Mouse (Mus musculus): ENCODE measurements around the gene Marveld1. TPM values are rescaled to one million over a fixed set of nuclear protein-coding genes. Genes with fewer than 3 reads are reported as not detected.

Marveld1 gene
- polyA plus RNA-seq, 1 experiment from 2014 or later: 4.4 TPM

GRCm38 (mm10) chr19:42137167-42137672 lies 10.0 kb upstream of the Marveld1 start:
- Histone ChIP-seq H3K4me2 (ENCODE audit: low read depth, low read length) (no peak overlapping the region), H3K4me1 (ENCODE audit: control insufficient read depth, insufficient read depth, low read length) (no peaks in the 10 kb centered on the region), H3K4me3 (ENCODE audit: low read length) (no peak overlapping the region), H3K9me3 (ENCODE audit: control insufficient read depth, low read length) (no peaks in the 10 kb centered on the region), H3K9ac (ENCODE audit: low read depth, low read length) (no peak overlapping the region), H3K36me3 (ENCODE audit: control insufficient read depth, insufficient read depth, low read length) (no peaks in the 10 kb centered on the region), H3K27me3 (replicated peaks; ENCODE audit: control insufficient read depth, insufficient read depth, low read length) (no peaks in the 10 kb centered on the region), H3K27ac (ENCODE audit: low read length) (no peak overlapping the region)
- 96% methylated on average over 4 of the region's 4 CpGs for WGBS
- ATAC-seq: no peak

- no peaks in the 10 kb centered on the region for H3K4me1 ChIP-seq (ENCODE audit: control insufficient read depth, insufficient read depth, low read length)
- H3K36me3 ChIP-seq (ENCODE audit: control insufficient read depth, insufficient read depth, low read length): no peaks in the 10 kb centered on the region
- H3K4me2 ChIP-seq (ENCODE audit: low read depth, low read length): no peak overlapping the region
- no peaks in the 10 kb centered on the region for H3K9me3 ChIP-seq (ENCODE audit: control insufficient read depth, low read length)
- H3K9ac ChIP-seq (ENCODE audit: low read depth, low read length): no peak overlapping the region
- no peak for ATAC-seq
- no peaks in the 10 kb centered on the region for H3K27me3 ChIP-seq (replicated peaks; ENCODE audit: control insufficient read depth, insufficient read depth, low read length)
- no peak overlapping the region for H3K4me3 ChIP-seq (ENCODE audit: low read length)
- no peak overlapping the region for H3K27ac ChIP-seq (ENCODE audit: low read length)
- WGBS: 83% methylated on average over 15 of the region's 15 CpGs
These were observed 8.5 kb upstream of the Marveld1 start for GRCm38 (mm10) chr19:42138517-42139285.

DNA sequence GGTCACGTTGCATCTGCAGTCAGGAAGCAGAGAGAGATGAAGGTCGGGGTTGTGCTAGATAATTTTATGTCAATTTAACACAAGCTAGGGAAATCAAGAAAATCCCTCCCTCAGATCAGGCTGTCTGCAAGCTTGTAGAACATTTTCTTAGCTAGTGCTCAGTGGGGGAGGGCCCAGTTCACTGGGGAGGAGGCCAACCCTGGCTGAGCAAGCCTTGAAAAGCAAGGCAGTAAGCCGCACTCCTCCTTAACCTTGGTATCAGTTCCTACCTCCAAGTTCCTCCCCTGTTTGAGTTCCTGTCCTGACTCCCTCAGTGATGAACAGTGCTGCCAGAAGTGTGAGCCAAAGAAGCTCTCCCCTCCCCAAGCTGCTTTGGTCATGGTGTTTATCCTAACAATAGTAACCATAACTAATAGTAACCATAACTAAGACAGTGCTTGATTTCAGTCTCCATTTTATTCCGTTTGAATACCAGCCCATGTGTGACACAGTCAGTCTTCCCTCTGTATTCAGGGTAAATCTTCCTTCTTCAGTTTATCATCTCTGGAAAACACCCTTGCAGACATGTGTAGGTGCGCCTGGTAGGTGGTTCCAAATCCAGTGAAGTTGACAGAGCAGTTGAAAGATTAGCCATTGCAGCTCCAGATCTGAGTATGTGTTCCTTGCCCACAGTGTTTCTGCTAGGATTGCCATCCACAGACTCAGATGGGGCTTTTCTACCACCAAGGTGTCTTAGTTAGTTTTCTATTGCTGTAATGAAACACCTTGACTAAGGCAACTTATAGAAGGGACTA lies 7.3 kb upstream of the Marveld1 start:
- no peak overlapping the region for H3K27ac ChIP-seq (ENCODE audit: low read length)
- no peak for ATAC-seq
- no peaks in the 10 kb centered on the region for H3K36me3 ChIP-seq (ENCODE audit: control insufficient read depth, insufficient read depth, low read length)
- no peaks in the 10 kb centered on the region for H3K9me3 ChIP-seq (ENCODE audit: control insufficient read depth, low read length)
- no peaks in the 10 kb centered on the region for H3K27me3 ChIP-seq (replicated peaks; ENCODE audit: control insufficient read depth, insufficient read depth, low read length)
- H3K4me3 ChIP-seq (ENCODE audit: low read length): no peak overlapping the region
- H3K4me2 ChIP-seq (ENCODE audit: low read depth, low read length): no peak overlapping the region
- no peaks in the 10 kb centered on the region for H3K4me1 ChIP-seq (ENCODE audit: control insufficient read depth, insufficient read depth, low read length)
- WGBS: 76% methylated on average over 5 of the region's 5 CpGs
- no peak overlapping the region for H3K9ac ChIP-seq (ENCODE audit: low read depth, low read length)

GRCm38 (mm10) chr19:42141998-42142397 lies 5.2 kb upstream of the Marveld1 start:
- Histone ChIP-seq H3K4me3 (ENCODE audit: low read length) (no peak overlapping the region), H3K27me3 (replicated peaks; ENCODE audit: control insufficient read depth, insufficient read depth, low read length) (no peaks in the 10 kb centered on the region), H3K4me2 (ENCODE audit: low read depth, low read length) (no peak overlapping the region), H3K4me1 (ENCODE audit: control insufficient read depth, insufficient read depth, low read length) (peaks cover 3% of the 10 kb centered on the region), H3K36me3 (ENCODE audit: control insufficient read depth, insufficient read depth, low read length) (no peaks in the 10 kb centered on the region), H3K9ac (ENCODE audit: low read depth, low read length) (no peak overlapping the region), H3K9me3 (ENCODE audit: control insufficient read depth, low read length) (no peaks in the 10 kb centered on the region), H3K27ac (ENCODE audit: low read length) (no peak overlapping the region)
- ATAC-seq: no peak
- 76% methylated on average over 3 of the region's 3 CpGs for WGBS

DNA sequence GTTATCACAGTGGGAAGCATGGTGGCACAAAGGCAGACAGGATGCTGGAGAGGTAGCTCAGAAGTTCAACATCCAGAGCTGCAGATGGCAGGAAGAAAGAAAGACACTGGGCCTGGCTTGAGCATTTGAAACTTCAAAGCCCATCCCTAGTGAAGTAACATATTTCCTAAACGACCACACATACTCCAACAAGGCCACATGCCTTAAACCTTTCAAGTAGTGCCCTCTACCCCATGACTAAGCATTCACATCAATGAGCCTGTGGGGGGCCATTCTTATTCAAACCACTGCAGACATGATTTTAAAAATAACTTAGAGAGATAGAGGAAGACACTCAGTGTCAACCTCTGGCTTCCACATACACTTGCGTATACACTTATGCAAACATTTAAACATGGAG lies 4.4 kb upstream of the Marveld1 start:
- H3K9me3 ChIP-seq (ENCODE audit: control insufficient read depth, low read length): no peaks in the 10 kb centered on the region
- no peaks in the 10 kb centered on the region for H3K27me3 ChIP-seq (replicated peaks; ENCODE audit: control insufficient read depth, insufficient read depth, low read length)
- no peak overlapping the region for H3K27ac ChIP-seq (ENCODE audit: low read length)
- ATAC-seq: no peak
- H3K4me3 ChIP-seq (ENCODE audit: low read length): no peak overlapping the region
- no peak overlapping the region for H3K9ac ChIP-seq (ENCODE audit: low read depth, low read length)
- peaks cover 4% of the 10 kb centered on the region for H3K4me1 ChIP-seq (ENCODE audit: control insufficient read depth, insufficient read depth, low read length)
- no peaks in the 10 kb centered on the region for H3K36me3 ChIP-seq (ENCODE audit: control insufficient read depth, insufficient read depth, low read length)
- no peak overlapping the region for H3K4me2 ChIP-seq (ENCODE audit: low read depth, low read length)
- 85% methylated on average over 2 of the region's 2 CpGs for WGBS

GRCm38 (mm10) chr19:42144067-42144466 lies 3.1 kb upstream of the Marveld1 start:
- Histone ChIP-seq H3K9ac (ENCODE audit: low read depth, low read length) (no peak overlapping the region), H3K4me2 (ENCODE audit: low read depth, low read length) (no peak overlapping the region), H3K4me1 (ENCODE audit: control insufficient read depth, insufficient read depth, low read length) (peaks cover 11% of the 10 kb centered on the region), H3K27ac (ENCODE audit: low read length) (no peak overlapping the region), H3K27me3 (replicated peaks; ENCODE audit: control insufficient read depth, insufficient read depth, low read length) (no peaks in the 10 kb centered on the region), H3K36me3 (ENCODE audit: control insufficient read depth, insufficient read depth, low read length) (no peaks in the 10 kb centered on the region), H3K9me3 (ENCODE audit: control insufficient read depth, low read length) (no peaks in the 10 kb centered on the region), H3K4me3 (ENCODE audit: low read length) (no peak overlapping the region)
- 50% methylated on average over 6 of the region's 6 CpGs for WGBS
- ATAC-seq: no peak

GRCm38 (mm10) chr19:42144541-42145167 lies 2.5 kb upstream of the Marveld1 start:
- 24% methylated on average over 8 of the region's 8 CpGs for WGBS

DNA sequence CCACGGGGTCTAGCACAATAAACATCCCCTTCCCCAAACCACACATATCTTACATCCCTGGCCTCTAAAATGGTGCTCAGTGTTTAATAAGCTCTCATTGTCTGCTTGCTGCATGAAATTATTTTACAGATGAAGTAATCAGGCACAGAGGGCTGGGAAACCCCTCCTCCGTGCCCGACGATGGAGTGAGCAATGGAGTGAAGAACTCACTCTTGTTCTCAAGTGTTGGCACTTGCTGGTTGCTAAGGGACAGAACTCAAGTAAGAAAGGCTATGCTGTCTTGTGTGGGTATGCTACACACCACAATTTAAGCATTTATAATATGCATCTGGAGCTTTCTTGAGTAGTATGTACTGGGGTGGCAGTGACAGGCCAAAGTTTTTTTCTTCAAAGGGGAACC lies 2.0 kb upstream of the Marveld1 start:
- 62% methylated on average over 4 of the region's 4 CpGs for whole genome bisulfite sequencing
- Histone ChIP-seq H3K9ac (ENCODE audit: low read depth, low read length) (no peak overlapping the region), H3K4me1 (ENCODE audit: control insufficient read depth, insufficient read depth, low read length) (peaks cover 20% of the 10 kb centered on the region), H3K36me3 (ENCODE audit: control insufficient read depth, insufficient read depth, low read length) (no peaks in the 10 kb centered on the region), H3K27ac (ENCODE audit: low read length) (no peak overlapping the region), H3K9me3 (ENCODE audit: control insufficient read depth, low read length) (no peaks in the 10 kb centered on the region), H3K27me3 (replicated peaks; ENCODE audit: control insufficient read depth, insufficient read depth, low read length) (no peaks in the 10 kb centered on the region), H3K4me2 (ENCODE audit: low read depth, low read length) (no peak overlapping the region), H3K4me3 (ENCODE audit: low read length) (no peak overlapping the region)
- ATAC-seq: no peak

More at GRCm38 (mm10) chr19:42144541-42145167, 2.5 kb upstream of the Marveld1 start:
- no peaks in the 10 kb centered on the region for H3K27me3 ChIP-seq (replicated peaks; ENCODE audit: control insufficient read depth, insufficient read depth, low read length)
- H3K4me2 ChIP-seq (ENCODE audit: low read depth, low read length): no peak overlapping the region
- peaks cover 17% of the 10 kb centered on the region for H3K4me1 ChIP-seq (ENCODE audit: control insufficient read depth, insufficient read depth, low read length)
- no peaks in the 10 kb centered on the region for H3K9me3 ChIP-seq (ENCODE audit: control insufficient read depth, low read length)
- H3K9ac ChIP-seq (ENCODE audit: low read depth, low read length): no peak overlapping the region
- H3K4me3 ChIP-seq (ENCODE audit: low read length): no peak overlapping the region
- no peak overlapping the region for H3K27ac ChIP-seq (ENCODE audit: low read length)
- no peaks in the 10 kb centered on the region for H3K36me3 ChIP-seq (ENCODE audit: control insufficient read depth, insufficient read depth, low read length)
- no peak for ATAC-seq

DNA sequence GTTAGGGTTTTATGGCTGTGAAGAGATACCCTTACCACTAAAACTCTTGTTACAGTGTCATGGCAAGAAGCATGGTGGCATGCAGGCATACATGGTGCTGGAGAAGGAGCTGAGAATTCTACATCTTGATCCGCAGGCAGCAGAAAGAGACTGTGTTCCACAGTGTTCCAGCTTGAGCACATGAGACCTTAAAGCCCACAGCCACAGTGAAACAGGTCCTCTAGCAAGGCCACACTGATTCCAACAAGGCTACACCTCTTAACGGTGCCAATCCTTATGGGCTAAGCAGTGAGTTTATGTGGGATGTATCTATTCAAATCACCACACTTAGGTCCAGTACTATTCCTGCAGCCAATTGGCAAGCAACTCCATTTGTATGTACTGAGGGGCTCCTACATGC lies 1.5 kb upstream of the Marveld1 start:
- no peak overlapping the region for H3K27ac ChIP-seq (ENCODE audit: low read length)
- H3K9me3 ChIP-seq (ENCODE audit: control insufficient read depth, low read length): no peaks in the 10 kb centered on the region
- no peak for ATAC-seq
- H3K4me3 ChIP-seq (ENCODE audit: low read length): no peak overlapping the region
- peaks cover 24% of the 10 kb centered on the region for H3K4me1 ChIP-seq (ENCODE audit: control insufficient read depth, insufficient read depth, low read length)
- WGBS: 89% methylated on average over 2 of the region's 2 CpGs
- H3K4me2 ChIP-seq (ENCODE audit: low read depth, low read length): no peak overlapping the region
- no peaks in the 10 kb centered on the region for H3K27me3 ChIP-seq (replicated peaks; ENCODE audit: control insufficient read depth, insufficient read depth, low read length)
- no peaks in the 10 kb centered on the region for H3K36me3 ChIP-seq (ENCODE audit: control insufficient read depth, insufficient read depth, low read length)
- no peak overlapping the region for H3K9ac ChIP-seq (ENCODE audit: low read depth, low read length)
